Mouse (Mus musculus) B cell, adult 62 days (primary cell): ENCODE results near the gene Atp1a2. TPM values are rescaled to one million over a fixed set of nuclear protein-coding genes. Genes with fewer than 3 reads are reported as not detected.

Experiments used
- total RNA-seq: library from RNA; stranded (reverse); gene quantifications from 4 replicates; pipeline ENCODE4 v1.2.4, GENCODE M21; 2023

Atp1a2 gene
- total RNA-seq: not detected in 4 replicates

DNA sequence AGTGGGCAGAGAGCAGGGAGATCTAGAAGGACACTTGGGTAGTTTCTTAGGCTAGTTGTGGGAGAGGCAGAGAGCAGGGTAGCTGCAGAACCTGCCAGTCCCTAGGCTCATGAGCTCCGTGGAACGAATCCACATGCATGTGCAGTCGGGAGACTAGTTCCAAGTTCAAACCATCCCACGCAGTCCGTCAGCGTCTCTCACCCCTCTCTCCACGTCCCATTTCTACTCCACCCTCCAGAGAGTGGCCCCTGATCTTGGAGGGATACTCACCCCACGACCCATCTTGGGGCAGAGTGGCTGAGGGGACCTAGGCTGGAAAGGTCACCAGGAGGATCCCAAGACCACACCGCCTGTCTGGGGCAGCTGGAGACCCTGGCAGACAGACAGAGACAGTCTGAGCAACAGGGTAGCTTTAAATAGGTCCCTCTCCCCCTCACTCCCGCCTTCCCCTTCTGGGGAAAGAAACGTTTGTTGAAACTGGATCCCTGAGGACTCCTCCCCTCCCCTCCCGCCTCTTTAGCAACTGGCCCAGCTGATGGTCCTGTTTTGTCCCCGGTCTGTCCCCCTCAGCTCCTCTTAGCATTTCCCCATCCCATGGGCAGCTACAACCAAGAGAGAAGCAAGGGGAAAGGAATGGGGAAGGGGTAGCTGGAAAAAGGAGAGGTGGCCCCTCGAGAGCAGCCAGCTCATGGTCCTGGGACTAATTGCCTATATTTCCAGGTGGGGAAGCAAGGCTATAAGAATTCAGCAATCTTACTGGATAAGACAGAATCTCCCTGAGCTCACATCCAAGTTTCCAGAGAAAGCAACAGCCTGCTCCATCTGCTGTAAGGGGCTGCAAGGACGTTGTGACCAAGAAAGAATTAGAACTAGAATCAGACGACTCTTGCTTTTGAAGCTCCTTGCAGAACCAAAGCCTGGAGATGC lies at the start of gene Atp1a2:
Atp1a2 (minus strand) TSS at position 454 of the 927 bp plus-strand sequence.

GRCm38 (mm10) chr1:172340729-172341321 lies 43.0 kb upstream of the Atp1a2 start, which contains the start of gene Kcnj10:
Gene Kcnj10 (plus strand): TSS chr1:172341210.

GRCm38 (mm10) chr1:172329131-172329530 lies 31.3 kb upstream of the Atp1a2 start, which contains the start of gene Kcnj9:
Gene Kcnj9 (minus strand): TSS chr1:172329318.

GRCm38 (mm10) chr1:172261477-172262078 lies 36.3 kb downstream of the Atp1a2 start, which contains the start of gene Igsf8:
Gene Igsf8 (plus strand): TSS chr1:172261641.

DNA sequence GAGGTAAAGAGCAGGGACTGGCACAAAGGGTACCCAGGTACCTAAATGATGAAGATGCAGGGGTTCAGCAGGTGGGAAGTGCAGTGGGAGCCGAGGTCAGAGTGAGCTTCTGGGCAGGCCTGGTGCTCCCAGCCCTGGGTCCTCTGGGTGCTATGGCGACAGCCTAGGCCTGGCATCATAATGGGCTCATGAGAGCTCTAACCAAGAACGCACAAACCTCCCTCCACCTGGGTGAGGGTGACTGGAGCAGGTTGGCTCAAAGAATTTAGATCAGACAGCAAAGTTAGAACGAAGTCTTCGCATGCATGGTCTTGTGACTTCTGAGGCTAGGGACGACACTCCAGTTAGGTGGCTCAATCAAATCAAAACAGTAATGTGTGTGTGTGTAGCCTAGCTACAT lies 39.5 kb downstream of the Atp1a2 start, which contains the start of gene Atp1a4:
Atp1a4 (minus strand) TSS at position 101 of the 400 bp plus-strand sequence.

Other genes starting within 250 kb of the Atp1a2 start
- not detected in 4 replicates for gene Nhlh1, start 240.5 kb downstream of the Atp1a2 start, total RNA-seq
- gene Copa, start 215.5 kb downstream of the Atp1a2 start, total RNA-seq: 152 to 166 TPM (median 154 TPM) in 4 replicates
- 91.0 to 99.8 TPM (median 98.2 TPM) in 4 replicates for gene Ncstn, start 215.3 kb downstream of the Atp1a2 start, total RNA-seq
- gene Pex19, start 171.3 kb downstream of the Atp1a2 start, total RNA-seq: 50.1 to 62.8 TPM (median 56.7 TPM) in 4 replicates
- 108 to 119 TPM (median 112 TPM) in 4 replicates for gene Dcaf8, start 150.0 kb downstream of the Atp1a2 start, total RNA-seq
- gene Pea15a, start 91.3 kb downstream of the Atp1a2 start, total RNA-seq: 25.2 to 33.4 TPM (median 29.6 TPM) in 4 replicates
- gene Casq1, start 78.2 kb downstream of the Atp1a2 start, total RNA-seq: 0.60 TPM in 1 of 4 replicates, not detected in the others
- gene Atp1a4, start 39.6 kb downstream of the Atp1a2 start, total RNA-seq: not detected in 4 replicates
- 22.6 to 31.4 TPM (median 27.2 TPM) in 4 replicates for gene Igsf8, start 36.4 kb downstream of the Atp1a2 start, total RNA-seq
- 0.15 TPM in 2 of 4 replicates, not detected in the others for gene Kcnj9, start 31.3 kb upstream of the Atp1a2 start, total RNA-seq
- gene Kcnj10, start 43.1 kb upstream of the Atp1a2 start, total RNA-seq: 0.94 to 1.5 TPM (median 1.2 TPM) in 4 replicates
- 26.4 to 30.1 TPM (median 29.0 TPM) in 4 replicates for gene Pigm, start 78.5 kb upstream of the Atp1a2 start, total RNA-seq
- 1.9 to 3.8 TPM (median 3.3 TPM) in 4 replicates for gene Slamf9, start 177.3 kb upstream of the Atp1a2 start, total RNA-seq
- 8.5 to 13.2 TPM (median 11.4 TPM) in 4 replicates for gene Igsf9, start 183.7 kb upstream of the Atp1a2 start, total RNA-seq
- gene Tagln2, start 202.0 kb upstream of the Atp1a2 start, total RNA-seq: 126 to 136 TPM (median 128 TPM) in 4 replicates
- gene Cfap45, start 222.7 kb upstream of the Atp1a2 start, total RNA-seq: 2.4 to 4.8 TPM (median 3.6 TPM) in 4 replicates